Mouse (Mus musculus): Measurements from ENCODE around the gene Cdh13. TPM values are rescaled to one million over a fixed set of nuclear protein-coding genes. Genes with fewer than 3 reads are reported as not detected.
A peak's percentile ranks its signal among the peaks of the same experiment; 100 is the strongest.

The Cdh13 gene
- polyA plus RNA-seq, 1 experiment from 2014 or later, result 3.5 TPM

- ATAC-seq (ENCODE audit: borderline replicate concordance, extremely low read depth, low FRiP score, low TSS enrichment), result peak; percentile 67; the same call in 1 of the 2 replicates
- Histone ChIP-seq H3K4me2 (no peak overlapping the region), H3K9ac (no peak overlapping the region), H3K27ac (peak overlapping the region; percentile 7; the same call in 1 of the 2 replicates), H3K36me3 (no peaks in the 10 kb centered on the region), H3K4me3 (no peak overlapping the region), H3K9me3 (no peaks in the 10 kb centered on the region), H3K4me1 (no peaks in the 10 kb centered on the region), H3K27me3 (no peaks in the 10 kb centered on the region)
- 64% methylated on average over 7 of the region's 7 CpGs for WGBS
These were observed 110.5 kb downstream of the Cdh13 start for GRCm38 (mm10) chr8:118393909-118394650.

GRCm38 (mm10) chr8:118395178-118395577 is 111.6 kb downstream of the Cdh13 start:
- H3K36me3 ChIP-seq, result no peaks in the 10 kb centered on the region
- no peaks in the 10 kb centered on the region for H3K27me3 ChIP-seq
- no peaks in the 10 kb centered on the region for H3K9me3 ChIP-seq
- no peak overlapping the region for H3K27ac ChIP-seq
- no peak for ATAC-seq (ENCODE audit: borderline replicate concordance, extremely low read depth, low FRiP score, low TSS enrichment)
- H3K4me3 ChIP-seq, result no peak overlapping the region
- H3K9ac ChIP-seq, result no peak overlapping the region
- H3K4me2 ChIP-seq, result no peak overlapping the region
- H3K4me1 ChIP-seq, result no peaks in the 10 kb centered on the region
- WGBS, result 58% methylated on average over 4 of the region's 4 CpGs

GRCm38 (mm10) chr8:118404836-118405235 is 121.3 kb downstream of the Cdh13 start:
- Histone ChIP-seq H3K9me3 (no peaks in the 10 kb centered on the region), H3K27me3 (no peaks in the 10 kb centered on the region), H3K4me2 (no peak overlapping the region), H3K4me3 (no peak overlapping the region), H3K9ac (no peak overlapping the region), H3K27ac (no peak overlapping the region), H3K36me3 (no peaks in the 10 kb centered on the region), H3K4me1 (no peaks in the 10 kb centered on the region)
- ATAC-seq (ENCODE audit: borderline replicate concordance, extremely low read depth, low FRiP score, low TSS enrichment), result no peak
- 79% methylated on average over 3 of the region's 3 CpGs for WGBS

GRCm38 (mm10) chr8:118407322-118407721 is 123.8 kb downstream of the Cdh13 start:
- no peak for ATAC-seq (ENCODE audit: borderline replicate concordance, extremely low read depth, low FRiP score, low TSS enrichment)
- Histone ChIP-seq H3K9me3 (no peaks in the 10 kb centered on the region), H3K27me3 (no peaks in the 10 kb centered on the region), H3K4me3 (no peak overlapping the region), H3K9ac (no peak overlapping the region), H3K27ac (no peak overlapping the region), H3K36me3 (no peaks in the 10 kb centered on the region), H3K4me2 (no peak overlapping the region), H3K4me1 (no peaks in the 10 kb centered on the region)
- WGBS, result 35% methylated on average over 6 of the region's 6 CpGs

GRCm38 (mm10) chr8:118409396-118409795 is 125.9 kb downstream of the Cdh13 start:
- Histone ChIP-seq H3K27me3 (no peaks in the 10 kb centered on the region), H3K9me3 (no peaks in the 10 kb centered on the region), H3K4me2 (no peak overlapping the region), H3K9ac (no peak overlapping the region), H3K4me3 (no peak overlapping the region), H3K4me1 (no peaks in the 10 kb centered on the region), H3K36me3 (no peaks in the 10 kb centered on the region), H3K27ac (no peak overlapping the region)
- WGBS, result 78% methylated on average over 3 of the region's 3 CpGs
- ATAC-seq (ENCODE audit: borderline replicate concordance, extremely low read depth, low FRiP score, low TSS enrichment), result no peak

GRCm38 (mm10) chr8:118410341-118410970 is 126.9 kb downstream of the Cdh13 start:
- Histone ChIP-seq H3K9me3 (no peaks in the 10 kb centered on the region), H3K4me3 (no peak overlapping the region), H3K4me2 (no peak overlapping the region), H3K27me3 (no peaks in the 10 kb centered on the region), H3K36me3 (no peaks in the 10 kb centered on the region), H3K4me1 (no peaks in the 10 kb centered on the region), H3K9ac (no peak overlapping the region), H3K27ac (no peak overlapping the region)
- 82% methylated on average over 4 of the region's 4 CpGs for WGBS
- no peak for ATAC-seq (ENCODE audit: borderline replicate concordance, extremely low read depth, low FRiP score, low TSS enrichment)

- no peak overlapping the region for H3K4me2 ChIP-seq
- no peaks in the 10 kb centered on the region for H3K27me3 ChIP-seq
- H3K4me1 ChIP-seq, result no peaks in the 10 kb centered on the region
- WGBS, result 91% methylated on average over 7 of the region's 7 CpGs
- H3K9ac ChIP-seq, result no peak overlapping the region
- H3K36me3 ChIP-seq, result no peaks in the 10 kb centered on the region
- no peak for ATAC-seq (ENCODE audit: borderline replicate concordance, extremely low read depth, low FRiP score, low TSS enrichment)
- no peak overlapping the region for H3K4me3 ChIP-seq
- no peaks in the 10 kb centered on the region for H3K9me3 ChIP-seq
- no peak overlapping the region for H3K27ac ChIP-seq
These were observed 132.1 kb downstream of the Cdh13 start for GRCm38 (mm10) chr8:118415672-118416071.

- no peak for ATAC-seq (ENCODE audit: borderline replicate concordance, extremely low read depth, low FRiP score, low TSS enrichment)
- no peak overlapping the region for H3K4me3 ChIP-seq
- H3K9me3 ChIP-seq, result no peaks in the 10 kb centered on the region
- no peak overlapping the region for H3K9ac ChIP-seq
- H3K4me1 ChIP-seq, result no peaks in the 10 kb centered on the region
- H3K27me3 ChIP-seq, result no peaks in the 10 kb centered on the region
- H3K36me3 ChIP-seq, result no peaks in the 10 kb centered on the region
- no peak overlapping the region for H3K4me2 ChIP-seq
- WGBS, result 87% methylated on average over 4 of the region's 4 CpGs
- H3K27ac ChIP-seq, result no peak overlapping the region
These were observed 133.3 kb downstream of the Cdh13 start for GRCm38 (mm10) chr8:118416811-118417355.

GRCm38 (mm10) chr8:118422624-118423023 is 139.1 kb downstream of the Cdh13 start:
- no peak for ATAC-seq (ENCODE audit: borderline replicate concordance, extremely low read depth, low FRiP score, low TSS enrichment)
- no peak overlapping the region for H3K9ac ChIP-seq
- H3K4me1 ChIP-seq, result no peaks in the 10 kb centered on the region
- H3K4me2 ChIP-seq, result no peak overlapping the region
- no peaks in the 10 kb centered on the region for H3K9me3 ChIP-seq
- H3K27ac ChIP-seq, result no peak overlapping the region
- WGBS, result 54% methylated on average over 10 of the region's 10 CpGs
- H3K27me3 ChIP-seq, result no peaks in the 10 kb centered on the region
- H3K36me3 ChIP-seq, result no peaks in the 10 kb centered on the region
- no peak overlapping the region for H3K4me3 ChIP-seq

- Histone ChIP-seq H3K27ac (no peak overlapping the region), H3K4me3 (no peak overlapping the region), H3K9me3 (no peaks in the 10 kb centered on the region), H3K9ac (no peak overlapping the region), H3K36me3 (no peaks in the 10 kb centered on the region), H3K27me3 (no peaks in the 10 kb centered on the region), H3K4me1 (no peaks in the 10 kb centered on the region), H3K4me2 (no peak overlapping the region)
- ATAC-seq (ENCODE audit: borderline replicate concordance, extremely low read depth, low FRiP score, low TSS enrichment), result no peak
- 68% methylated on average over 7 of the region's 7 CpGs for WGBS
These were observed 145.4 kb downstream of the Cdh13 start for GRCm38 (mm10) chr8:118428941-118429340.

GRCm38 (mm10) chr8:118431731-118432440 is 148.4 kb downstream of the Cdh13 start:
- Histone ChIP-seq H3K4me3 (no peak overlapping the region), H3K4me2 (no peak overlapping the region), H3K4me1 (no peaks in the 10 kb centered on the region), H3K36me3 (no peaks in the 10 kb centered on the region), H3K9me3 (no peaks in the 10 kb centered on the region), H3K27me3 (no peaks in the 10 kb centered on the region), H3K27ac (no peak overlapping the region), H3K9ac (no peak overlapping the region)
- WGBS, result 70% methylated on average over 11 of the region's 11 CpGs
- ATAC-seq (ENCODE audit: borderline replicate concordance, extremely low read depth, low FRiP score, low TSS enrichment), result no peak

Measured in lung, embryonic 15.5 days (tissue).